Mouse (Mus musculus): ENCODE measurements around the gene Plek2. TPM values are rescaled to one million over a fixed set of nuclear protein-coding genes. Genes with fewer than 3 reads are reported as not detected.
"Not testable (repeated sequence)": the region's sequence is repeated elsewhere in the genome, so short reads cannot be mapped to it uniquely, and the experiment has no call there.

The Plek2 gene
- polyA plus RNA-seq, 1 experiment from 2014 or later: 0.77 TPM

DNA sequence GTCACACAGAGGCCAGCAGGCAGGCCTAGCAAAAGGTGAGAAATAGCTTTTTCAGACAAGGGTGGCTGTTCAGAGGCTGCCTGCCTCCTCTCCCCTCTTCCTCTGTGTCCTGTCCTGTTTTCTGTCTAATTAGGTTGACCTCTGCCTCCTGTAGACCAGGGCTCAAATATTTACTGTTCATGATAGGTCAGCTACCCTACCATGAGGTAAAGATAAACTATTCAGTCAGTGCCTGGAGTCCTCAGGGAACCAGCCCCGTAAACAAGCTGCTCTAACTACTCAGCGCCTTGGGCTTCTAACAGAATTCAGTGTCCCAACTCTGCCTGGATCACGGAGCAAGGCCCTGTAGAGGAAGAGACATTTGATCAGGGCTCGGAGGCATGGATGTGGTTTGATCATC lies 29.7 kb upstream of the Plek2 start:
- no peak overlapping the region for H3K9ac ChIP-seq (ENCODE audit: low read length)
- H3K36me3 ChIP-seq (ENCODE audit: control insufficient read depth, insufficient read depth, low read length): no peaks in the 10 kb centered on the region
- 73% methylated on average over 4 of the region's 4 CpGs for WGBS
- H3K4me2 ChIP-seq (ENCODE audit: low read length): no peak overlapping the region
- no peak for DNase-seq (ENCODE audit: low spot score)
- no peak for ATAC-seq
- H3K4me1 ChIP-seq (ENCODE audit: control insufficient read depth, insufficient read depth, low read length): no peaks in the 10 kb centered on the region
- H3K27ac ChIP-seq (ENCODE audit: low read depth, low read length): no peak overlapping the region
- H3K9me3 ChIP-seq (replicated peaks; ENCODE audit: control insufficient read depth, low read length): no peaks in the 10 kb centered on the region
- no peak overlapping the region for H3K4me3 ChIP-seq (ENCODE audit: low read depth, low read length)
- no peaks in the 10 kb centered on the region for H3K27me3 ChIP-seq (replicated peaks; ENCODE audit: control insufficient read depth, insufficient read depth, low read length)

- Histone ChIP-seq H3K4me1 (ENCODE audit: control insufficient read depth, insufficient read depth, low read length) (no peaks in the 10 kb centered on the region), H3K27me3 (replicated peaks; ENCODE audit: control insufficient read depth, insufficient read depth, low read length) (no peaks in the 10 kb centered on the region), H3K36me3 (ENCODE audit: control insufficient read depth, insufficient read depth, low read length) (no peaks in the 10 kb centered on the region), H3K4me3 (ENCODE audit: low read depth, low read length) (no peak overlapping the region), H3K27ac (ENCODE audit: low read depth, low read length) (no peak overlapping the region), H3K9me3 (replicated peaks; ENCODE audit: control insufficient read depth, low read length) (no peaks in the 10 kb centered on the region), H3K4me2 (ENCODE audit: low read length) (no peak overlapping the region), H3K9ac (ENCODE audit: low read length) (no peak overlapping the region)
- ATAC-seq (no peak), DNase-seq (ENCODE audit: low spot score) (no peak)
- 71% methylated on average over 1 of the region's 1 CpGs for WGBS
These were observed 23.1 kb upstream of the Plek2 start for GRCm38 (mm10) chr12:78929900-78930299.

- Histone ChIP-seq H3K4me3 (ENCODE audit: low read depth, low read length) (no peak overlapping the region), H3K27ac (ENCODE audit: low read depth, low read length) (no peak overlapping the region), H3K4me2 (ENCODE audit: low read length) (no peak overlapping the region), H3K4me1 (ENCODE audit: control insufficient read depth, insufficient read depth, low read length) (no peaks in the 10 kb centered on the region), H3K36me3 (ENCODE audit: control insufficient read depth, insufficient read depth, low read length) (no peaks in the 10 kb centered on the region), H3K9me3 (replicated peaks; ENCODE audit: control insufficient read depth, low read length) (no peaks in the 10 kb centered on the region), H3K27me3 (replicated peaks; ENCODE audit: control insufficient read depth, insufficient read depth, low read length) (no peaks in the 10 kb centered on the region), H3K9ac (ENCODE audit: low read length) (no peak overlapping the region)
- DNase-seq (ENCODE audit: low spot score) (peak; percentile 13), ATAC-seq (no peak)
- 65% methylated on average over 5 of the region's 5 CpGs for WGBS
These were observed 20.5 kb upstream of the Plek2 start for GRCm38 (mm10) chr12:78927287-78927686.

- no peaks in the 10 kb centered on the region for H3K36me3 ChIP-seq (ENCODE audit: control insufficient read depth, insufficient read depth, low read length)
- H3K4me2 ChIP-seq (ENCODE audit: low read length): no peak overlapping the region
- H3K4me1 ChIP-seq (ENCODE audit: control insufficient read depth, insufficient read depth, low read length): no peaks in the 10 kb centered on the region
- H3K27ac ChIP-seq (ENCODE audit: low read depth, low read length): no peak overlapping the region
- H3K9me3 ChIP-seq (replicated peaks; ENCODE audit: control insufficient read depth, low read length): no peaks in the 10 kb centered on the region
- ATAC-seq: no peak
- WGBS: 90% methylated on average over 7 of the region's 7 CpGs
- no peak overlapping the region for H3K9ac ChIP-seq (ENCODE audit: low read length)
- no peak overlapping the region for H3K4me3 ChIP-seq (ENCODE audit: low read depth, low read length)
- DNase-seq (ENCODE audit: low spot score): no peak
- no peaks in the 10 kb centered on the region for H3K27me3 ChIP-seq (replicated peaks; ENCODE audit: control insufficient read depth, insufficient read depth, low read length)
These were observed 16.9 kb upstream of the Plek2 start for GRCm38 (mm10) chr12:78923539-78924189.

- H3K4me1 ChIP-seq (ENCODE audit: control insufficient read depth, insufficient read depth, low read length); H3K4me3 ChIP-seq (ENCODE audit: low read depth, low read length); H3K9ac ChIP-seq (ENCODE audit: low read length); DNase-seq (ENCODE audit: low spot score); ATAC-seq; H3K9me3 ChIP-seq (replicated peaks; ENCODE audit: control insufficient read depth, low read length); H3K27ac ChIP-seq (ENCODE audit: low read depth, low read length); H3K4me2 ChIP-seq (ENCODE audit: low read length); H3K27me3 ChIP-seq (replicated peaks; ENCODE audit: control insufficient read depth, insufficient read depth, low read length); H3K36me3 ChIP-seq (ENCODE audit: control insufficient read depth, insufficient read depth, low read length): not testable (repeated sequence)
These were observed 16.2 kb upstream of the Plek2 start for GRCm38 (mm10) chr12:78922977-78923376.

DNA sequence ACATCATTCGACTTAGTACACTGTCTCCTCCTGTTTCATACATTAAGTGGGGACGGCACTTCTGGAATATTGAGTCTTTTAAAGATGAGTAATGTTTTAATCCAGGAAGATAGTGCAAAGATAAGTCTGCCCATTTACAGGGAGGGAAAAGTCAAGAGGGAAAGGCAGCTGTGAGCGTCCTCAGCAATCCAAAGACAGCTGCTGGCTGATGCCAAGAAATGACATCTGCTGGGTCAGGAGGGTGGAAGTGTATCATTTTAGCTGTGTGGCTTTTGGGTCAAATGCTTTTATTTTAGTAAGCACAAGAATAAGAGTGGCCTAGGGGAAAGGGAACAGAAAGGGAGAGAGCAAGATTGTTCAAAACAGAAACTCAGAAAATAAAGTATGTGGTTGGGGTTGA lies 15.3 kb upstream of the Plek2 start:
- Histone ChIP-seq H3K4me1 (ENCODE audit: control insufficient read depth, insufficient read depth, low read length) (no peaks in the 10 kb centered on the region), H3K4me3 (ENCODE audit: low read depth, low read length) (no peak overlapping the region), H3K36me3 (ENCODE audit: control insufficient read depth, insufficient read depth, low read length) (no peaks in the 10 kb centered on the region), H3K9me3 (replicated peaks; ENCODE audit: control insufficient read depth, low read length) (no peaks in the 10 kb centered on the region), H3K9ac (ENCODE audit: low read length) (no peak overlapping the region), H3K27ac (ENCODE audit: low read depth, low read length) (no peak overlapping the region), H3K27me3 (replicated peaks; ENCODE audit: control insufficient read depth, insufficient read depth, low read length) (no peaks in the 10 kb centered on the region), H3K4me2 (ENCODE audit: low read length) (no peak overlapping the region)
- DNase-seq (ENCODE audit: low spot score): no peak
- WGBS: 82% methylated on average over 3 of the region's 3 CpGs
- ATAC-seq: no peak

DNA sequence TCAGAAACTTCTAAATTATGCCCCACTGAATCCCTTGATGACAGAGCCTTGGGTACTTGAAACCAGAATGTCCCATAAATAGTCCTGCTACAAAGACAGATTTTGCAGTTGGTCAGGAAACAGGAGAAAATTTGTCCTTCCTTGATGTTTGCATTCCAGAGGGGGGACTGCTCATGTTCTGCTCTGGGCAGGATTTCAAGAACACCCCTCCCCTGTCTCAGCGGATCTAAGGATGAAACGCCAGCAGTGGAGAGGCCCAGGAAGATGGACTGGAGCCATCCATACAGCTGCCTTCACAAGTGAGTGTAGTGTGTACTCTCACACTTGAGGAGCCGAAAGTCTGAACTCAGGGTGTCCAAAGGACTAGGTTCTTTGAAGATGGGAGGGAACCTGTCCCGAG lies 14.7 kb upstream of the Plek2 start:
- no peak overlapping the region for H3K27ac ChIP-seq (ENCODE audit: low read depth, low read length)
- ATAC-seq: no peak
- no peak for DNase-seq (ENCODE audit: low spot score)
- no peaks in the 10 kb centered on the region for H3K27me3 ChIP-seq (replicated peaks; ENCODE audit: control insufficient read depth, insufficient read depth, low read length)
- H3K36me3 ChIP-seq (ENCODE audit: control insufficient read depth, insufficient read depth, low read length): no peaks in the 10 kb centered on the region
- H3K4me2 ChIP-seq (ENCODE audit: low read length): no peak overlapping the region
- H3K9me3 ChIP-seq (replicated peaks; ENCODE audit: control insufficient read depth, low read length): no peaks in the 10 kb centered on the region
- no peak overlapping the region for H3K9ac ChIP-seq (ENCODE audit: low read length)
- whole genome bisulfite sequencing: 76% methylated on average over 4 of the region's 4 CpGs
- no peaks in the 10 kb centered on the region for H3K4me1 ChIP-seq (ENCODE audit: control insufficient read depth, insufficient read depth, low read length)
- H3K4me3 ChIP-seq (ENCODE audit: low read depth, low read length): no peak overlapping the region

DNA sequence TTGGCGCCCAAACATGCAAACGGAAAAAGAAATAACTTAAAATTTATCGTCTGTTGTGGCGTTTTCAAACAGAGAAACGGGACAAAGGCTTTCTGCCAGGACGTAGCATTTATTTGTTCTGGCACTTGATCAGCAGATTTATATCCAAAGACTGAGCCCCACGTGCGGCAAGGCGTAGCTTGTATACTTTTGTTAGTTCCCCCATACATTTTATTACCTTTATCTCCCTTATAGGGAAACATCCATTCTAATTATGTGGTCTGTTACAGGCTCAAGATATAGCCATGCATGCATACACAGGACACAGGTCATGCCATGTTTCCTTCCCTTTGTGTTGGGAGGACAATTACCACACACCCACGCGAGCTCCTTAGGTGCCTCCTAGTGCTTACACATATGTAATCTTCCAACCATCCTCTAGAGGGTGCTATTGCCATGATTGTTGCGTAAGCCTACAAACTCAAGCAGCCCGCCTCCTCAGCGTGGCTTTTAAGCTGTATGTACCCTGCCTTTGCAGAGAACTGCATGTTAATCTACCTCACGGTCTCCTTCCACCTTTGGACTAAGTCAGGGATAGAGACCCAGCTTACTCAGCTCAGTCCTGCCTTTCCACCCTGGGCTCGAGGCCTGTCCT lies 12.4 kb upstream of the Plek2 start:
- 36% methylated on average over 16 of the region's 16 CpGs for WGBS
- H3K27me3 ChIP-seq (replicated peaks; ENCODE audit: control insufficient read depth, insufficient read depth, low read length): no peaks in the 10 kb centered on the region
- DNase-seq (ENCODE audit: low spot score) (peak; percentile 93), ATAC-seq (peak; percentile 90)
- H3K9me3 ChIP-seq (replicated peaks; ENCODE audit: control insufficient read depth, low read length): no peaks in the 10 kb centered on the region
- H3K4me2 ChIP-seq (ENCODE audit: low read length): peak overlapping the region; percentile 1; the same call in 1 of the 2 replicates
- H3K36me3 ChIP-seq (ENCODE audit: control insufficient read depth, insufficient read depth, low read length): no peaks in the 10 kb centered on the region
- no peak overlapping the region for H3K27ac ChIP-seq (ENCODE audit: low read depth, low read length)
- no peaks in the 10 kb centered on the region for H3K4me1 ChIP-seq (ENCODE audit: control insufficient read depth, insufficient read depth, low read length)
- no peak overlapping the region for H3K9ac ChIP-seq (ENCODE audit: low read length)
- no peak overlapping the region for H3K4me3 ChIP-seq (ENCODE audit: low read depth, low read length)

GRCm38 (mm10) chr12:78918227-78919078 lies 11.7 kb upstream of the Plek2 start:
- Histone ChIP-seq H3K27me3 (replicated peaks; ENCODE audit: control insufficient read depth, insufficient read depth, low read length) (peaks cover 3% of the 10 kb centered on the region; the same call in 1 of the 2 replicates), H3K4me3 (ENCODE audit: low read depth, low read length) (no peak overlapping the region), H3K27ac (ENCODE audit: low read depth, low read length) (no peak overlapping the region), H3K36me3 (ENCODE audit: control insufficient read depth, insufficient read depth, low read length) (no peaks in the 10 kb centered on the region), H3K9me3 (replicated peaks; ENCODE audit: control insufficient read depth, low read length) (no peaks in the 10 kb centered on the region), H3K9ac (ENCODE audit: low read length) (no peak overlapping the region), H3K4me2 (ENCODE audit: low read length) (peak overlapping the region; percentile 22; the same call in 1 of the 2 replicates), H3K4me1 (ENCODE audit: control insufficient read depth, insufficient read depth, low read length) (no peaks in the 10 kb centered on the region)
- ATAC-seq (peak; percentile 68), DNase-seq (ENCODE audit: low spot score) (peak; percentile 93)
- 18% methylated on average over 11 of the region's 11 CpGs for WGBS
